Mouse (Mus musculus) inflammation-experienced regulatory T-cells, adult 6 months (primary cell): ENCODE results near the gene Setmar. TPM values are rescaled to one million over a fixed set of nuclear protein-coding genes. Genes with fewer than 3 reads are reported as not detected.

ENCODE experiments used
- ATAC-seq: one replicate; pipeline ENCODE4 v1.8.0; 2017
- polyA plus RNA-seq, 3 experiments: library from polyadenylated mRNA; unstranded; fragments of 100-300 nt; shearing (Covaris generic); gene quantifications; one replicate each; pipeline ENCODE4 v1.2.1; 2017

Setmar gene
- polyA plus RNA-seq, result 1 to 10 TPM; 1.5 to 1.9 (median 1.5) TPM

- ATAC-seq, result peak; percentile 93
Observed at GRCm38 (mm10) chr6:108064918-108065526, at the start of gene Setmar. Gene Setmar (plus strand): TSS chr6:108065045.

DNA sequence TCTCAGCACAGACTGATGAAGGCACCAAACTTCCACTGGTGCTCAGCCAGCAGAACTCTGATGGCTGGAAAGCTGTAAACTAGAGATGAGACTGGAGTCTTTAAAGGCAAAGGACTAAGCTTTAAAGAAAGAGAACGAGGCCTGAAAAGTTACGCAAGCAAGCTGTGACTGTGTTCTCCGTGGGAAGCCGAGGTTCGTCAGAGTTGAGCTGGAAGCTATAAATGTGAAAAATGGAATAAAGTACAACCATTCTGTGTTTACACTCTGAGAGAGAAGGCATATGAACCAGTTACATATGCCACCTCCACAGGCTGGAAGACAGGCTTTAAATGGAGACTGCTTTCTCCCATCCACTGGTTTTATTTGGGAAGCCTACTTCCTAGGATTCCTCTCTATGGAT, 43.2 kb upstream of the Setmar start:
- ATAC-seq, result no peak

DNA sequence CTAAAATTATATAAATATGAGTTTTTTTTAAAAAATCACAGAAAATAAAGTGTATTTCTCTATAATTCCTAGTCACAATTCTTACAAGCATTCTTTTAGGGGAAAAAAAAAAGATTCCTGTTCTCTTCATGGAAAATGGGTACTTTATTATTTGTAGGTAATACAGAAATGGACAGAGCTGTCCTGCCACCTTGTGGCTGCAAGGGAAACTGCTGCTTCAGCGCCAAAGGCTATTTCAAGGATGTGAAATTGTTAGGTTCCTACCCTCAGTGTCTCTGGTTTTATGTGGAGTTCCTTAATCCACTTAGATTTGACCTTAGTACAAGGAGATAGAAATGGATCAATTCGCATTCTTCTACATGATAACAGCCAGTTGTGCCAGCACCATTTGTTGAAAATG, 9.8 kb upstream of the Setmar start:
- ATAC-seq, result peak; percentile 86

- no peak for ATAC-seq
Observed at GRCm38 (mm10) chr6:108055946-108056345, 8.9 kb upstream of the Setmar start.

DNA sequence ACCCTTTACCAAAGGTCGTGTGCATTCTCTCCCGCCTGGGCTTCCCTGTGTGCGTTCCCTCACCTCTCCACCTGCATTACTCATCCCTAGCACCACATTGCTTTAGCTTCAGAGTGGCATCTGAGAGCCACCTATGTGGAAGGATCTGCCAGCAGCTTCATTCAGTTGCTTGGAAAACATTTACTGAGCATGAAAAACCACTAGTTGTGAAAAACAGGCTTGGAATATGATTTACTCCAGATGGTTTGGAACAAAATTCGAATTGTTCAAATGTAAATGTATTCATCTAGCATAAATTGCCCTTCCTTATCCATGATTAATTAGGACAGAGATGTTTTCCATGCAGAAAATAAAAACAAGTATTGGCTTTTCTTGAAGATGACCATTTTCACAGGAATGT, 7.5 kb upstream of the Setmar start:
- ATAC-seq, result no peak

GRCm38 (mm10) chr6:108058066-108058465, 6.8 kb upstream of the Setmar start:
- no peak for ATAC-seq

GRCm38 (mm10) chr6:108061121-108061520, 3.7 kb upstream of the Setmar start:
- ATAC-seq, result no peak

- peak; percentile 3 for ATAC-seq
Observed at GRCm38 (mm10) chr6:108065583-108065982, 738 bp downstream of the Setmar start.

- no peak for ATAC-seq
Observed at GRCm38 (mm10) chr6:108070947-108071346, 6.1 kb downstream of the Setmar start.

- no peak for ATAC-seq
Observed at GRCm38 (mm10) chr6:108073071-108073470, 8.2 kb downstream of the Setmar start.

GRCm38 (mm10) chr6:108073931-108074330, 9.1 kb downstream of the Setmar start:
- ATAC-seq, result no peak

DNA sequence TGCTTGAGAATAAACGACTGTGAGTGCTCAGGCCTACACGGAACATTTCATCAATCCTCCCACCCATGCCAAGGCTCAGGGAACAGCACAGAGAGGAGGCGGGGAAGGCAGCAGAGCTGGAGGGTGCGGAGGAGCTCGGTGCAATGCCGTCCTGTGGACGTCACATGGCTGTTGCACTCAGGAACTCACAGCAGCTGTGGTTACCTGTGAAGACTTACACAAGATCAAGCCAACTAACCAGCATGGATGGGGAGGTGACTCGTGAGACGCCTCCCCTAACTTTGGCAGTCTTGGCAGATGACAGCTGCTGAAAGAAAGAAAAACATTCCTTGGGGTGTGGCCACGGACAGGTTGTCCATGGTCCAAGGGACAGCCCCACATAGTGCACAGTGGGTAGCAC, 9.8 kb downstream of the Setmar start:
- ATAC-seq, result no peak

- no peak for ATAC-seq
Observed at GRCm38 (mm10) chr6:108075857-108076256, 11.0 kb downstream of the Setmar start.

DNA sequence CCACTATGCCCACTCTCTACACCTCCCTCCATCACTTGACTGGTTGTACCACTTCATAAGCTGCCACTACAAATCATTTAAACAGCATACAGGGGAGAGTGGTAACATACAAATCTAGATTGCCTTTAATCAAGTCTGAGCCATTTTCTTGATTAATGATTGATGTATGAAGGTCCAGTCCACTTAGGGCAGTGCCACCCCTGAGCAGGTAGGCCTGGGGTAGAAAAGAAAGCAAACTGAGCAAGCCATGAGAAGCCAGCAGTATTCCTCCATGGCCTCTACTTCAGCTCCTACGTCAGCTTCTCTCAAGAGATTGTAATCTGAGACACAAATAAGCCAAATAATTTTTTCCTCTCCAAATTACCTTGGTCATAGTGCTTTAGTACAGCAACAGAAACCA, 26.5 kb downstream of the Setmar start:
- no peak for ATAC-seq

GRCm38 (mm10) chr6:108092646-108093045, 27.8 kb downstream of the Setmar start:
- ATAC-seq, result no peak

DNA sequence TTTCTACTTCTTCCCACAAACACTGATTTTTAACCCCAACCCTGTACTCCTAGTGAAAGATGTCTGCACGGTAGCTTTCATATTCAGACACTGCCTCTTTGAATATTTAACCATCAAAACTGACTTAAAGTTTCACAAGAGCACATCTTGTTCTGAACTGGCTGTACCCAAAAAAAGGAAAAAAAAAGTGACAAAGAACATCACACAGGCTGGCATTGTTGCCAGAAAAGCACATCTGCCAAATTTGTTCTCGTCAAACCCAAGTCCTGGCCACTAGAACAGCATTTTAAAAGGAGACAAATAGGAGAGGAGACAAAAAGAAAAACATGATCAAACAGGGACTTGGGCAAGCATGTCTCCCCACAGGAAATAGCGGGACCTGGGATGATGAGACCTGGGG, 28.6 kb downstream of the Setmar start:
- no peak for ATAC-seq

GRCm38 (mm10) chr6:108095445-108095844, 30.6 kb downstream of the Setmar start:
- no peak for ATAC-seq

DNA sequence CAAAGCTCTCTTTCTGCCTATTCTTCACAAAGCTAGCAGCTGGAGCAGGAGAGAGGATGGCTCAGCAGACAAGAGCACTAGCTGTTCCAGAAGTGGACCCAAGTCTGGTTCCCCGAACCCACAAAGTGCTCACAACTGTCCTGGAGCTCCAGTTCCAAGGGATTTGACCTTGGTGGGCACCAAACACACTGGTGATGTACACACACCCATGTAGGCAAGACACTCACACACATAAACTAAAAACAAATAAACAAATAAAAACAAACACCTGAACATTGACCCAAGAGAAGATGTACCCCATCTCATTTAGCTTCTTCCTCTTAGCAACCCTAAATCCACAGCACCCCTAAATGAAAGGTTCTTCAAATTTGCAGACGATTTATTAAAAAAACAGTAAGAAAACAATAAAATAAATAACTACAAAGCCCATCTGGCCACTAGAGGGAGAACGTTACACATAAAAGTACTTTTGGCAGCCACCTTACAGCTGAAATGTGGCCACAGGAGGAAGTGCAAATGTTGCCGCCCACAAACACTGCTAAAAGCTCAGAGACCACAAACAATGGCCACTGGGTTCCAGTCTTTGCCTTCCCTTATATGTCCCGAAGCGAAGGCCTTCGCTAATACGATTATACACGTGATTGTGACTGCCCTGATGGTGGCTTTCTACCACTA, 33.5 kb downstream of the Setmar start:
- ATAC-seq, result peak; percentile 97

- ATAC-seq, result no peak
Observed at GRCm38 (mm10) chr6:108098846-108099217, 34.0 kb downstream of the Setmar start.

DNA sequence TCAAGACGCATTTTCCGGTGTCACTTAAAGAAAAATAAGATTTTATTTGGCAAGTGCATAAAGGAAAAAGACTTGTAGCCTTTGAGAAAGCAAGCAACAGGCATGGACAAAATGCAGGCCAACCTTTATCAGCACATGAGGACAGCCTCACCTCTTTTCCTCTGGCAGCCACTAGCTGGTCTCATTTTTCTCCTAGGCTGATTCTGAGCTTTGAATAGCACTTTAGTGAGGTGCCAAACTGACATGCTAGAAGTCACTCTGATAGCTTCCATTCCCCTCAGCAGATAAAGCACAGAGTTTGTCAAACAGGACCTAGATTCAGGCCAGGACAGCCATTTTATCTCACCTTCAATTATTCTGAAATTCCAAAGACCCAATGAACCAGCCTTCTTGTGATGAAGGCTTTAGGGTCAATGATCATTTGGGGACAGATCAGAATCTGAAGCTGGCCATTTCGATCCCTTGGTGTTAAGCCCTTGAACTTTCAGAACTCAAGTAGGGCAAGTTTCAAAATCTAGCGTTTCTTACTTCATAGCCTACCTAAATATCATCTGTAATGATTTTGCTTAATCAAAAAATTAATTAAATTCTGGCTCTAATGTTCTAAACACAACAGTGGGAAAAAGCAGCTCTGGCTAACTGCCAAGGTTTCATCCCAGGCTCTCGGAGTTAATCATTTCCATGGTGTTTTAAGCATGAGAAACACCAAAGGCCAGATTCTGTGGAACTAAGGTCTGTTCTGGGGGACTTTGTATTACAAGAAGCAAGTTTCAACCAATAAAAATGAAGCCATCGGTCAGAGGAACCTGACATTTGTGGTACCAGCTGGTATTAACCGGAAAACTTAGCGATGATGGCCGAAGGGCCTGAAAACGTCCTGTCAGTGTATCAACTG, 37.3 kb downstream of the Setmar start:
- ATAC-seq, result no peak

GRCm38 (mm10) chr6:108107376-108107775, 42.5 kb downstream of the Setmar start:
- ATAC-seq, result no peak

- ATAC-seq, result no peak
Observed at GRCm38 (mm10) chr6:108110336-108110735, 45.5 kb downstream of the Setmar start.

DNA sequence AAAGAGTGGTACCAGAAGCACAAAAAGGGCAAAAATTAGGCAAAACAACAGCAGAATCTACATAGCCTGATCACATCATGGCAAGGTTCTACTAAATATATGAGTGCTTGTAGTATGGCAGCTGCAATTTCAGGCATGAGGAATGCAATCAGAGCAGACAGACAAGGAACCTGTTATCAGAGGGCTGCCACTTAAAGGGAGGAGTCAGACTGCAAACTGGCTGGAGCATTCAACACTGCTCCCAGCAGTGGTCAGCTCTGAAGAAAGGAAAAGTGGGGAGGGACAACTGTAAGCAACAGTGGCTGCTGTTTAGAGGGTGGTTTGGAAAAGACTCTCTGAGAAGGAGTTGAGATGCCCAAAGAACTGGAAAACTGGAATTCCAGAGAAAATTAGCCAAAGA, 46.8 kb downstream of the Setmar start:
- ATAC-seq, result no peak

DNA sequence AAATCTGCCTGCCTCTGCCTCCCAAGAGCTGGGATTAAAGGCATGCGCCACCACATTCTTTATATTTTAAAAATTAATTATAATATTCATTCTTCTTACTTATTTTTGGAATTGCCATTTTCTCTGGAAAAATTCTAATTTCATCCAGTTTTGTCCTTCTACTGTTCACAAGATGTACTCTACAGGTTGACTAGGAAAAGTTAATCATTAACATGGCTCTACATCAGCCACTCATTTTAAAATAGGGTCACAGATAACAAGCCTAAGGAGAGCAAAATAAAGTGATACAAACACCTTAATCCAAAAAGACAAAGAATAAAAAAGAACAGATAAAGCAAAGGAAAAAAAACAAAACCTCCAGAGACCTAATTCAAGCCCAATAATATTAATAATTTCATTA, 50.1 kb downstream of the Setmar start:
- ATAC-seq, result no peak
